Mouse (Mus musculus): ENCODE data around the gene Plpp2. TPM values are rescaled to one million over a fixed set of nuclear protein-coding genes. Genes with fewer than 3 reads are reported as not detected.

The Plpp2 gene
- total RNA-seq, 1 experiment from 2014 or later: 3.1 TPM

DNA sequence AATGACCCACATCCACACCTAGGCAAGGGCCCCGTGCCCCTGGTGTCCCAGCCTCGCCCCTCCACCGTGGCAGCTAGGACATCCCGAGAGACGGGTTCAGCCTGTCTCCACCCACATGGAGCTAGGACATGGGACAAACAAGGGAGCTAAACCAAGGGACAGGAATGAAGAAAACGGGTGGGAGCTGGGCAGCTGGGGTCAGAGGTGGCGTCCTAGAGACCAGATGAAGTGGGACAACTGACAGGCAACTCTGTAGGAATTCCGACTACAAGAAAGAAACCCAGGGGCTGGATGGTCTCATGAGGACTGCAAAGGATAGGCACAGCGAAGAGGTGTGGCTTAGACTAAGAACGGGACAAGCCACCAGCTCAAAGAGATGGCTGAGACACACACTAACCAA, 20.1 kb upstream of the Plpp2 start:
- ATAC-seq (replicated peaks; ENCODE audit: insufficient number of reproducible peaks, low FRiP score, low TSS enrichment, poor library complexity, severe bottlenecking): no peak

DNA sequence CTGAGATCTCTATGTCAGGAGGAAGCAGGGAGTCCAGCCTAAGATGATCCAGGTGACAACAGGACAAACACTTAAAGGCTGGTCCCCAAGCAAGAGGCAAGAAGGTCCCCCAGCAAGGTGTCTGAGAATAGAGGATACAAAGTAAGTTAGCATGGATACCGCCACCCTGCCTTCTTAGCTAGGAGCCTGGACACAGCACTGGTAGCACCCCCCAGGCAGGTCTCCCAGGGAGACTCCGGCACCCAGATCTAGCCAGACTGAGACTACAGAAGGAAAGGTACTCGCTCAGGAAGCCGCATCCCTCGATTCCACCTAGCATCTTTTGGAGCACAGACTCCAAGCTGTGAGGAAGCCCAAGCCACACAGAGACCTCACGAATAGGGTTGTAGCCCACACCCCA, 19.6 kb upstream of the Plpp2 start:
- no peak for ATAC-seq (replicated peaks; ENCODE audit: insufficient number of reproducible peaks, low FRiP score, low TSS enrichment, poor library complexity, severe bottlenecking)

DNA sequence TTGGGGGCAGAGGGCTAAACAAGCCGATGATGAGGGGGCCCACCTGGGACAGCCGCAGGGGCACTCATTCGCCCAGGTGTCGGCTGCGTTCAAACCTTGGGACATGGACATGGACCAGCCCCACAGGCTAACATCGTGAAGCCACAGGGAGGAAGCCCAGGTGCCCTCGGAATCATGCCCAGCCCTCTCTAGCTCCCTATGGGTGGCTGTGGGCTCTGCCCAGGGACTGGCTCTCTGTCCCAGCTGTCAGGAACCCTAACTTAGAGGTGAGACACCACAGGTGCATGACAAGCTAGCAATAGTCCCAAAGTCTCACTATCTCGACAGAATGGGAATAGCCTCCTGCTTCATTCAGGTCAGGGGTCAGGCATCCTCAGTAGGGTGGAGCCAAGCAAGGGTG, 18.9 kb upstream of the Plpp2 start:
- ATAC-seq (replicated peaks; ENCODE audit: insufficient number of reproducible peaks, low FRiP score, low TSS enrichment, poor library complexity, severe bottlenecking): no peak

DNA sequence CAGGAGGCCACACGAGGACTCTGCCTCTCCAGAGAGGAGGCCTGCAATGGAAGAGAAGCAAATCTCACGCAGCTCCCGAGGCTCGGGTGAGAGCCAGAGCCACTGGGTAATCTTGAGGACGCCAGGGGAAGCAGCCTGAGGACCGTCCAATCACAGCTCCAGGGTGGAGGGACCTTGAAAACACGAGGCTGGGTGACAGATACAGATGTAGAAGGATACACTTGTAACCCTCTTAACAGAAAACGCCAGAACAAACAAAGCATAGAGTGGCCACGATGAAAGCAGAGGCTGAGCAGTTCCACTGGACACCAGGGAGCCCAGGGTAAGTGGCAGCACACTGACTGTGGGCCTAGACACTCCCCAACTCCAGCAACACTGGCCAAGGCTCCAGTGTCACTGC, 16.8 kb upstream of the Plpp2 start:
- no peak for ATAC-seq (replicated peaks; ENCODE audit: insufficient number of reproducible peaks, low FRiP score, low TSS enrichment, poor library complexity, severe bottlenecking)

DNA sequence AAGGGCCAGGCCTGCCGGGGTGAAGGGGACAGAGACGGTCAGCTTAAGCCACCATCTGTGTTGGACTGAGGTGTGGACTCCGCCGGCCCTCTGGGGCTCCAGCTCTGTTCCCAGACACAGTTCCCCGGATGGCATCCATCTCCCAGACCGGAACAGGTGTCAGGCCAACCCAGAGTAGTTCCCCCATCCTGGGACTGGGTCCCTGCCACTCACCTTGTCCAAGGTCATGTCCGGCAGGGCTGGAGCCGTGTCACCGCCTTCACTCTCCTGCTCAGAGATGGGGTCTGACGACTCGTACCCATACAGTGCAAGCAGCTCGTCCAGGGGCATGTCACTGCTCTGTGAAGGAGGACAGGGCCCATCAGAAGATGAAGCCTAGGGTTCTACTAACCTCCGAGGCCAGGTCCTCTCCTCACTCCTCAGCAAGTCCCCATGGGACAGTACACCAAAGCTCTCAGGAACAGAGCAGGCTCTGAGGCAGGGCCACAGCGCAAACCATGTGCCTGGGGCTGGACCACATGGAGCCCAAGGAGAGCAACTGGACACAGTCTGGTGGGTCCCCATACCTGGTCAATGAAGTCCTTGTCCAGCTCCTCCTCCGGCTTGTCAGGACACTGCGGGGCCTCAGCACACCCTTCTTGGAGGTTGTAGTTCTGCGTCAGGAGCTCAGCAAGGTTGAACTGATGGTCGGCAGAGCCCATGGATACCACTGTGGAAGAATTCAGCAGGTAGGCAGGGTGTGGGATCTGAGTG, 15.6 kb upstream of the Plpp2 start:
- ATAC-seq (replicated peaks; ENCODE audit: insufficient number of reproducible peaks, low FRiP score, low TSS enrichment, poor library complexity, severe bottlenecking): no peak

DNA sequence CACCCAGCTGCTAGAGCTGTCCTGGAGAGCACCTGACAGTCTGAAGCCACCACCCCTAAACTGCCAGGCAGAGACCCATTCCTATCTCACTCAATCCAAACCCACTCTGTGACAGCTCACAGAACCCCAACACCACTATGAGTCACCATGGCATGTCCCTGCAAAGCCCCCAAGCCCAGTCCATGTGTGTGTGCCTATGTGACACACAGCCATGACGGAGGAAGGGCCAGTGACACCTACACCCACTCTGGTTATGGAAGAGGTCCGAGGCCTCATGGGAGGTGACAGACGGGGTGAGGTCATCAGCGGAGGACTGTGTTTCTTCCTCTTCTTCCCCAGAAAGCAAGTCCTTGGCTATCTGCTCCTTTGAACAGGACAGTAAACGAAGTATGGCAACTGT, 14.9 kb upstream of the Plpp2 start:
- no peak for ATAC-seq (replicated peaks; ENCODE audit: insufficient number of reproducible peaks, low FRiP score, low TSS enrichment, poor library complexity, severe bottlenecking)

DNA sequence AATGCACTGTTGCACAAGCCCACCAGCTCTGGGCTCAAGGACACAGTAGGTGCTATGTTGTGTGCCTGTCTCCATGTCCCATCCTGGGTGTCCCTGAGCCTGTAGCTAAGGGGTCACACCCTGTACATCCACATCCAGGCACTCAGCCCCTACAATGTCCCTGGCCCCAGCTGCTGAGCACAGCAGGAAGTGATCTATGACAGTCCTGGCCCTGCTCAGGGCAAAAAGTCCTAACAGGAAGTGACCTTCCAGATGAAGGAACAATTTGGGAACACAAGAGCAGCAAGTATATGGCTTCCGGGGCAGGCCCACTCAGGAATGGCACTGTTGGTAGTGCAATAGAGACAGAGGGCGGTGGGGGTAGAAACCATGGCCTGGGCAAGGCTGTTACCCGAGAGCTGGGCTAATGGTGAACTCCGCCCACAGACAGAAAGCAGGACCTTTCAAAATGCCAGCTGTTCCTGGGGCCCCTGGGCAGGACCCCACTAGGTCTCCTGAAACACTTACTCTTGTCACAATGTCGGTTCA, 13.6 kb upstream of the Plpp2 start:
- ATAC-seq (replicated peaks; ENCODE audit: insufficient number of reproducible peaks, low FRiP score, low TSS enrichment, poor library complexity, severe bottlenecking): no peak

DNA sequence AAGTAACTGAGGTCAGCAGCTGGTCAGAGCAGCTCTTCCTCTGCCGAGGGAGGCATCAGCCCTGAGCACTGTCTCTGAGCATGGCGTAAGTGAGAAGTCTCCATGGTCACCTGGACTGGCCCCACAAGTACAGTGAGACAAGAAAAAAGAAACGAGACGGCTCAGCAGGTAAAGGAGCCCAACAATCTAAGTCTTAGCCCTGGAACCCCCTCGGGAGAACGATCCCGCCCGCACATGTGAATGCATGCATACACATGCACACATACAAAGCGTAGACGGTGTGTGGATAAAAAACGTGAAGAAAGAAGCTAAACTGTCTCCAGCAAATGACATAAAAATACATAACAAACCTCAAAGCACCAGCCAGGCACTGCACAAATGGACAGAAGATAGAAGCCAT, 12.9 kb upstream of the Plpp2 start:
- ATAC-seq (replicated peaks; ENCODE audit: insufficient number of reproducible peaks, low FRiP score, low TSS enrichment, poor library complexity, severe bottlenecking): no peak

DNA sequence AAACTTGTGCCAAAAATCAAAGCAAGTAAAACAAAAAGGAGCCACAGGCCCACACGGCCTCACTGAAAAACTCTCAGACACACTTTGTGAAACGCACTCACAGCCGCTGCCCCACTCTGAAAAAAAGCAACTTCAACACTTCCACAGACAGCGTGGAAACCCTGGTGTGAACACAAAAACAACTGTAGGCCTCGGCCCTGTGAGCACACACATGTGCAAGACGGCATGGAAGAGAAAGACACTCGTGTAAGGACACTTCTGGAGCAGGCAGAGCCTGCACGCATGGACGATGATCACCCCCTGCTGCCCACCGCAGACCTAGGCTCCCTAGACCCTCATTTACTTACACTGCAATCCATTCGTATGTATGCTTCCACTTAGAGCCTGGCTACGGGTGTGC, 12.3 kb upstream of the Plpp2 start:
- ATAC-seq (replicated peaks; ENCODE audit: insufficient number of reproducible peaks, low FRiP score, low TSS enrichment, poor library complexity, severe bottlenecking): no peak

DNA sequence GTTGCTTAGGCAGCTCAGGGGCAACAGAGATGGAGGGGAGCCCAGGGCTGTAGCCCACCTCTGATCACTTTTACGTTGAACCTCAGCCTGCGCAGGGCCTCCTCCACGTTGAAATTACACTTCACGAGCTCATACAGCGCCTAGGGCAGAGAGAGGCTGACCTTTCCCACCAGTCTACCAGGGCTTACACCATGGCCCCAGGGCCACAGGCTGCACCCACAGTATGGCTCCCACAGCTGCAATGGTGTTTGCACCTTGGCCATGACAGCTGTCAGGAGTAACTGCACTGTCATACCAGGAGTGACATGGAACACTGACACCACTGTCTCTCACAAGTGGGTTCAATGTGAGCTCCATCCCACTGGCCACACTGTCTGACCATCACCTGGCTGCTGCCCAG, 11.0 kb upstream of the Plpp2 start:
- ATAC-seq (replicated peaks; ENCODE audit: insufficient number of reproducible peaks, low FRiP score, low TSS enrichment, poor library complexity, severe bottlenecking): no peak

DNA sequence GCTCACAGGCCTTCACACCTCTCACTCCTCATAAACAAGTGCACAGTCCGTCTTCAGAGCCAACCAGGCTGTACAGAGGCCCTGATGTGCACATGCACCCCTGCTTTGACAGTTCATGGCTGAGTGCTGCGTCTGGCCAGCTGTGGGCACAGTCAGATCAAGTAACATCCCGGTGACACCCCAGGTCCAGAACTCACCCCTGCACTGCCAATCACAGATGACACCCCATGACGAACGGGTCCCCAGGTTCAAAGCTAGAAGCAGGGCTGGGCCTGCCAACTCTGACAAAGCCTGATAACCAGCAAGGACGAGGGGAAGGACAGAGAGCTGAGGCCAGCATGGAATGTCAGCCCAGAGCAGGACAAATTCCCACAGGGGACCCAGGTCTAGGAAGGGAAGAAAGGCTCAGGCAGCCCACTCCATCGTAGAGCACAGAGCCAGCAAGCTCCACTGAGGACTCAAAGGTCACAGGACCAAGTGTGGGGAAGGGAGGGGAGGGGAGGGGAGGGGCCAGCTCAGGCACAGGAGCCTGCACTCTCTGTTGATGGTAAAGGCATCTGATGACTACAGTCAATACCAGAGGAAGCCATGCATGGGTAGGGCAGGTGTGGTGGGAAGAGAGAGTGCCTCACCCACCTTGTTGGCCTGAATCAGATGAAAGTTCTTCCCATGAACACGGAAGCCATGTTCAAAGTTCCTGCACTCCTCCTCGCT, 10.4 kb upstream of the Plpp2 start:
- no peak for ATAC-seq (replicated peaks; ENCODE audit: insufficient number of reproducible peaks, low FRiP score, low TSS enrichment, poor library complexity, severe bottlenecking)

DNA sequence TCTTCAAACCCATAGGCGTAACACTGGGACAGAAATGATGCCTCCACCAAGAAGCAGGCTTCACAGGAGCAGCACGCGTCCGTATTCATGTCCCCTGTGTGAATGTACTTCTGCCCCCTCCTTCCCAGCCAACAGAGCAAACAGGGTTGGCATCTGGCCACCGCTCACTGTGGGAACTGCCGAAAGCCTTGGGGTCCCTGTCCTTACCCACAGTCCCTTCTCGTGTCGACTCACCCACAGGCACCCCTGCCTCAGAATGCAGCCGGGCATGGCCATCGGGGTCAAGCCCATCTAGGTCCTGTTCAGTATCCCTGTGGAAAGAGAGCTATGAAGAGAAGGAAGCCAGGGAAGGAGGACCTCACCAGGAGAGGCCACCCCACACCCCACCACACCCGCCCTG, 8.6 kb upstream of the Plpp2 start:
- no peak for ATAC-seq (replicated peaks; ENCODE audit: insufficient number of reproducible peaks, low FRiP score, low TSS enrichment, poor library complexity, severe bottlenecking)

DNA sequence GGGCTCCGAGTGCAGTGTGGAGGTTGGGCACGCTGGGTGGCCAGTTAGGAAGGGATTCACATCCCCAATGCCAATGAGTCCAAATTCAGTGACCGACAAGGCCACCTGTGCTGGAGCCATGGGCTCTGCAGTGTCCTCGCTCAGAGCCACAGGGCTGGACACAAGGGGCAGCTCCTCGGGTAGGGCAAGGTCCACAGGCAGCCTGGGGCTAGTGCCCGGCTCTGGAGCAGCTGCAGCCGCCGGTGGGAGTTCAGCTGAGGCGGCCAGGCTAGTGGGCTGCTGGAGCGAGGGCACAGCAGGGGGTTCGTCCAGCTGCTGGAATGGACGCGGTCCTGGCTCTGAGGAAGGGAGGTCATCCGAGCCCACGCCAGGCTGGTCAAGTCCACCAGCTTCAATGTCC, 7.9 kb upstream of the Plpp2 start:
- no peak for ATAC-seq (replicated peaks; ENCODE audit: insufficient number of reproducible peaks, low FRiP score, low TSS enrichment, poor library complexity, severe bottlenecking)

DNA sequence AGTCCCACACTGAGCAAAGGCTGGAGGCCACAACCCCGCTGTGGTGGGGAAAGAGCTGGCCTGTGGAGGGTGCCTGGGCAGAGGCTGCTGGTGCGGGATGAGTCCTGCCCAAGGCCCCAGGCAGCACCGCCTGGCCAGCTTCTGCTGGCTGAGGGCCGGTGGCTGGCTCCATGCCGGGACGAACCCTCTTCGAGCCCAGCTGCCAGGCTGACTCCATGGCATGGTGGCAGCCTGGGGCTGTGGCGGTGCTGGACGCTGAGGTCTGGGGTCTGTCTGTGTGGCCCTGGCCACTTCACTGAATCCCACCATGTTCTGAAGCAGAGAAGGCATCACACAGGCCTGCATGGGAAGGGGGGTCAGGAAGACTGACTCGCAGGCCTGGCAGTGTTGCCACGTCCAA, 7.2 kb upstream of the Plpp2 start:
- ATAC-seq (replicated peaks; ENCODE audit: insufficient number of reproducible peaks, low FRiP score, low TSS enrichment, poor library complexity, severe bottlenecking): no peak

DNA sequence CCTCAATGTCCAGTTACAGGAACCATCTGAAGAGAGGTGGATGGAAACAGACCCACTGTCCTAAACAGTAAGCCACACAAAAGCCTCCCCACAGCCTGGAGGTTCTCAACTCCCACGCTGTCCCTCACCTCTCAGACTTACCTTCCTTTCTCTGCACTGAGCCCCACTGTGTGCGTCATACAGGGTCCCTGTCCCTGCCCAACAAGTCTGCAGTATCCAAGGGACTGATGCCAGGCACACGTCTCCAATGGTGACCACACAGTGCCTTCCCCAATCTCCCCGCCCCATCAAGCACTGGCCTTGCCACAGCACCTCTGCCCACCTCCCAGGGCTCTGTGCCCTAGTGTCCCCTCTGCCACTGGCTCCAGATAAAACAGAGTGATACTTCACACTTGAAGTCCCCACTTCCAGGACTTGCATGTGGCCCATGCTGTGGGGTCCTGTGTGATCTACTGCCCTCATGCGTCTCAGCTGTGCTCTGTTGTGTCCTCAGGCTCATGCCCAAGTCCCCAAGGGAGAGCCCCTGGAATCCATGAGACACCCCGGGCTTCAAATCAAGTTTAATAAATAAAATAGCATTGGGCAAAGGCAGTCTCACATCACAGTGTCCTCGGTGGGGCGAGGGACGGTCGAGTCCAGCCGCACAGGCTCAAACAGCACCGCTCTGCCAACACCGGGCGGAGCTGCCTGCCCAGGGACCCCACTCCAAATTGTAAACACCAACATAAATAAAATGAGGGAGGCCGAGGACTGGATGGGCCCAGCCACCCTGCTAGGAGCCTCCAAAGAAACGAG, 6.3 kb upstream of the Plpp2 start:
- ATAC-seq (replicated peaks; ENCODE audit: insufficient number of reproducible peaks, low FRiP score, low TSS enrichment, poor library complexity, severe bottlenecking): no peak

DNA sequence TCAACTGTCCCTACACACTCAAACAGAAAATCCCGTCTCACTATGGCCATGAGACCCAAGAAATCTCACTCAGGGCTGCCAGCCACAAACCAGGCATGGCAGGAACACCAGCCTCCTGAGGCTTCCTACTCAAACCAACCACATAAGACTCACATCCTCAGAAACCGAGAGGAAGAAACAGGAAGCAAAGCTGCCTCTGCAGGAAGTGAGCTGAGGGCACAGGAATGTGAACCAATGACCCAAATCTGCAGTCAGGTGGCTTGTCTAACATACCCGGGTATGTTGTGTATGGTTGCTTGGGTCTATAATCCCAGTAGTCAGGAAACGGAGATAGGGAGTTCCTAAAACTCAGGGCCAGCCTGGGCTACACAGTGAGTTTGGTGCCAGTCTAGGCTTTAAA, 5.3 kb upstream of the Plpp2 start:
- ATAC-seq (replicated peaks; ENCODE audit: insufficient number of reproducible peaks, low FRiP score, low TSS enrichment, poor library complexity, severe bottlenecking): no peak

DNA sequence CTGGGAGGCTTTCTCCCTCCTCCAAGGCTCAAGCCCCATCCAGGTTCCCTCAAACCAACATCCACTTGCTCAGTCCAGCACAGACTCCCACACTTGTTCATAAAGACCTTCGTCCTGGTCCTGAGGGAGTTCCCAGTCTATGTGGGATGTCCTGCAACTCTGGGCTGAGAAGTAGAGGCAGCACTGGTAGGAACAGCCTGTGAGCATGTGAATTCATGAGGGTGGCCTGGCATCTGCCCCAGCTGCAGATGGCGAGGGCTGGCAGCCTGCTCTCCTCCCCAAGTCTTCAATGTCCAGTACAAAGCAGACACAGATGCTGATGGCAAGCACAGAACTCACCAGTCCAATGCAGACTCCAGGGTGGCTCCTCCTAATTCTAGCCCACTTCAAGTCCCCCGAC, 4.7 kb upstream of the Plpp2 start:
- no peak for ATAC-seq (replicated peaks; ENCODE audit: insufficient number of reproducible peaks, low FRiP score, low TSS enrichment, poor library complexity, severe bottlenecking)

DNA sequence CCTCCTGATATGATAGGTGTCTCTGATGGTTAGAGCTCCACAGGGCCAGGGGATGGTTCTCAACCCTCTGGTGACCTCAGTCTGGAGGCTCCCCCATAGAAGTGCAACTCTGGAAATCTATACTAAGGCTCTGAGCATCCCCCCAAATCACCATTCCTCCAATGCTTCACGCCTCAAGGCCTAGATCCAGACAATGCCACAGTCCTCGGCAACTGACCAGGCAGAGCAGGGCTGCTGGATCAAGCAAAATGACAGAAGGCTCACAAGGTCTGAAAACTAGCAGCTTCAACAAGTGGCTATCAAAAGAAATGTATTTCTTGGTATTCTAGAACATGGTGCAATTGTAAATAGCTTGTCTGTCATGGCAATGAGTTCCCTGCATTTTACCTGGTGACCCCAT, 4.2 kb upstream of the Plpp2 start:
- ATAC-seq (replicated peaks; ENCODE audit: insufficient number of reproducible peaks, low FRiP score, low TSS enrichment, poor library complexity, severe bottlenecking): no peak

DNA sequence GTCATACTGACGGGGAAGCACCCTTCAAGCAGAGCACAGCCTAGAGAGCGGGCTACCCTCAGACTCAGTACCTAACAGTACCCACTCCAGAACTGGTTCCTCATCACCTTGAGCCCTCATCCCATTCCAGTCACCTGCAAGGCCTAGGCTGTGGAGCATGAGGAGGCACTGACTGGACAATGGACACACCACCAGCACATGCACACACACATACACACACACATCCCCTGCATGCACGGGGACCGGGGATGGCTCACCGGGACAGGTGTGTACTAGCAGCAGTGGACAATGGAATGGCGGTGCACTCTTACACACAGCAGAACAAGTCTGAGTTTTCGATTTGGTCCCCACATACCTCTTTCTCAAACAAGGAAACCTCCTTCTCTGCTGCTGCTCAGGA, 3.7 kb upstream of the Plpp2 start:
- ATAC-seq (replicated peaks; ENCODE audit: insufficient number of reproducible peaks, low FRiP score, low TSS enrichment, poor library complexity, severe bottlenecking): no peak

Measured in monocyte, adult 5-6 weeks (primary cell).